Mouse (Mus musculus) cerebellum, postnatal 10 days (tissue): Measurements from ENCODE around the gene Ccdc65.

Source experiments
- DNase-seq, 2 experiments: peaks; one replicate each; pipeline ENCODE4 v3.0.0; 2021; ENCODE audit warnings: mixed read lengths in 2 of 2

Ccdc65 gene

GRCm38 (mm10) chr15:98707766-98708372, at the start of gene Ccdc65:
Ccdc65 (plus strand) TSS chr15:98708207.
- peak; percentile 87 to 90 for DNase-seq

GRCm38 (mm10) chr15:98662198-98662566, 45.8 kb upstream of the Ccdc65 start:
- no peak for DNase-seq

GRCm38 (mm10) chr15:98662567-98663545, 45.2 kb upstream of the Ccdc65 start, which contains the start of gene Ddx23:
Ddx23 (minus strand) TSS chr15:98662894.
- peak; percentile 96 to 98 for DNase-seq

- DNase-seq: peak in 1 of 2 experiments; percentile 52
Measured at GRCm38 (mm10) chr15:98664042-98664907, 43.7 kb upstream of the Ccdc65 start.

GRCm38 (mm10) chr15:98672592-98672991, 35.4 kb upstream of the Ccdc65 start:
- no peak for DNase-seq

GRCm38 (mm10) chr15:98673732-98674131, 34.3 kb upstream of the Ccdc65 start:
- no peak for DNase-seq

- DNase-seq: peak; percentile 50 to 54
Measured at GRCm38 (mm10) chr15:98674284-98674993, 33.6 kb upstream of the Ccdc65 start.

GRCm38 (mm10) chr15:98674994-98675545, 32.9 kb upstream of the Ccdc65 start:
- no peak for DNase-seq

GRCm38 (mm10) chr15:98675634-98676250, 32.3 kb upstream of the Ccdc65 start:
- no peak for DNase-seq

GRCm38 (mm10) chr15:98676471-98676870, 31.5 kb upstream of the Ccdc65 start:
- peak; percentile 66 to 71 for DNase-seq

- peak; percentile 89 to 92 for DNase-seq
Measured at GRCm38 (mm10) chr15:98676940-98677728, 30.9 kb upstream of the Ccdc65 start, which contains the start of gene Rnd1. Rnd1 (minus strand) TSS chr15:98677461.

- no peak for DNase-seq
Measured at GRCm38 (mm10) chr15:98677977-98678376, 30.0 kb upstream of the Ccdc65 start.

- no peak for DNase-seq
Measured at GRCm38 (mm10) chr15:98680660-98681059, 27.3 kb upstream of the Ccdc65 start.

- DNase-seq: no peak
Measured at GRCm38 (mm10) chr15:98681633-98682032, 26.4 kb upstream of the Ccdc65 start.

- no peak for DNase-seq
Measured at GRCm38 (mm10) chr15:98683177-98683576, 24.8 kb upstream of the Ccdc65 start.

- no peak for DNase-seq
Measured at GRCm38 (mm10) chr15:98683746-98684145, 24.3 kb upstream of the Ccdc65 start.

GRCm38 (mm10) chr15:98685926-98686325, 22.1 kb upstream of the Ccdc65 start:
- DNase-seq: peak in 1 of 2 experiments; percentile 27

GRCm38 (mm10) chr15:98689682-98690081, 18.3 kb upstream of the Ccdc65 start:
- no peak for DNase-seq

GRCm38 (mm10) chr15:98691486-98692147, 16.4 kb upstream of the Ccdc65 start:
- DNase-seq: no peak
